Mouse (Mus musculus) liver, embryonic 14.5 days (tissue): ENCODE data around the gene Rgs9. TPM values are rescaled to one million over a fixed set of nuclear protein-coding genes. Genes with fewer than 3 reads are reported as not detected.

ENCODE experiments used
- ATAC-seq: fragments of 200-750 bp; cut with Nextera tagmentation; 2 replicates; pipeline ENCODE4 v1.8.0; 2017; ENCODE audit warnings: moderate number of reproducible peaks, mild to moderate bottlenecking, moderate library complexity; ENCODE audit not compliant: insufficient read depth
- DNase-seq, 3 experiments: peaks; one replicate each; pipeline ENCODE4 v3.0.0-alpha.2; 2012 to 2013; ENCODE audit warnings: low read depth in 3 of 3, low spot score in 3 of 3
- H3K27ac ChIP-seq: fragments of 300-500 bp; sonication (generic); 2 replicates; pipeline ENCODE4 v1.5.1; 2014; ENCODE audit warnings: moderate library complexity, mild to moderate bottlenecking, control low read depth, inconsistent platforms
- H3K27me3 ChIP-seq: fragments of 300-500 bp; sonication (generic); 2 replicates; pipeline ENCODE4 v1.6.1; 2014; ENCODE audit warnings: mild to moderate bottlenecking, low read length, moderate library complexity; ENCODE audit not compliant: control insufficient read depth, insufficient read depth
- H3K36me3 ChIP-seq: fragments of 300-500 bp; sonication (generic); replicated peaks from 2 replicates; pipeline ENCODE4 v1.6.1; 2014; ENCODE audit warnings: low read depth; ENCODE audit not compliant: control insufficient read depth, insufficient read depth
- H3K4me1 ChIP-seq, 2 experiments: fragments of 200-500 bp in 1 of 2; fragments of 300-500 bp in 1 of 2; sonication (generic) in 1 of 2; replicated peaks; 2 replicates each; pipeline ENCODE4 v1.6.1; 2012 to 2014; ENCODE audit warnings: antibody characterized with exemption in 1 of 2, inconsistent platforms in 1 of 2, low read length in 1 of 2; ENCODE audit not compliant: control insufficient read depth in 2 of 2, insufficient read depth in 2 of 2
- H3K4me2 ChIP-seq: fragments of 300-500 bp; sonication (generic); 2 replicates; pipeline ENCODE4 v1.6.1; 2014; ENCODE audit warnings: low read depth, mild to moderate bottlenecking, control low read depth, moderate library complexity
- H3K4me3 ChIP-seq, 2 experiments: fragments of 200-500 bp in 1 of 2; fragments of 300-500 bp in 1 of 2; sonication (generic) in 1 of 2; 2 replicates each; pipeline ENCODE4 v1.5.1; 2012 to 2014; ENCODE audit warnings: low read depth in 2 of 2, low read length in 2 of 2, mild to moderate bottlenecking in 2 of 2, control low read depth in 1 of 2, inconsistent platforms in 1 of 2, moderate library complexity in 1 of 2; ENCODE audit not compliant: insufficient read depth in 1 of 2
- H3K9ac ChIP-seq: fragments of 300-500 bp; sonication (generic); replicated peaks from 2 replicates; pipeline ENCODE4 v1.6.1; 2014; ENCODE audit warnings: mild to moderate bottlenecking, control low read depth, moderate library complexity
- H3K9me3 ChIP-seq: fragments of 300-500 bp; sonication (generic); 2 replicates; pipeline ENCODE4 v1.6.1; 2016; ENCODE audit warnings: low read length, mixed read lengths; ENCODE audit not compliant: control insufficient read depth
- CTCF ChIP-seq: IDR thresholded peaks from 2 replicates; pipeline ENCODE4 v1.5.1; 2016; ENCODE audit warnings: antibody characterized with exemption, low read depth, control low read depth
- EP300 ChIP-seq: IDR thresholded peaks from 2 replicates; pipeline ENCODE4 v1.6.1; 2016; ENCODE audit warnings: antibody characterized with exemption, low read depth
- WGBS: fragments of 180-500 bp; shearing (Covaris S2); extraction: QIAGEN DNeasy Blood & Tissue Kit; methylation state at CpG from one replicate; pipeline ENCODE4 v1.1.7; 2014; ENCODE audit not compliant: insufficient replicate concordance; 5-methylcytosine and 5-hydroxymethylcytosine counted together
- polyA plus RNA-seq, 2 experiments: library from polyadenylated mRNA; depleted of rRNA in 1 of 2; stranded (reverse) in 1 of 2; unstranded in 1 of 2; fragments of >200 nt; fragmentation: Nextera tagmentation in 1 of 2; extraction: Ambion mirVana in 1 of 2; gene quantifications; 2 replicates each; pipeline versions ENCODE4 v1.2.1 to v1.2.3; 2012 to 2014

Gene Rgs9
- polyA plus RNA-seq, 2 experiments, result 0.09 TPM; not detected in 1

GRCm38 (mm10) chr11:109180290-109180689, 117.6 kb downstream of the Rgs9 start:
- DNase-seq, result no peak
- H3K4me2 ChIP-seq, result no peak overlapping the region
- no peaks in the 10 kb centered on the region for H3K27me3 ChIP-seq
- TF ChIP-seq EP300 (no peak), CTCF (no peak)
- no peak overlapping the region for H3K27ac ChIP-seq
- no peak for ATAC-seq
- WGBS, result 49% methylated on average over 11 of the region's 11 CpGs
- no peaks in the 10 kb centered on the region for H3K9me3 ChIP-seq
- no peaks in the 10 kb centered on the region for H3K36me3 ChIP-seq
- no peaks in the 10 kb centered on the region for H3K4me1 ChIP-seq
- H3K9ac ChIP-seq, result no peak overlapping the region
- H3K4me3 ChIP-seq, result no peak overlapping the region

GRCm38 (mm10) chr11:109178788-109179518, 119.0 kb downstream of the Rgs9 start:
- no peak for DNase-seq
- Histone ChIP-seq H3K36me3 (no peaks in the 10 kb centered on the region), H3K4me1 (no peaks in the 10 kb centered on the region), H3K9me3 (no peaks in the 10 kb centered on the region), H3K4me3 (no peak overlapping the region), H3K4me2 (no peak overlapping the region), H3K9ac (no peak overlapping the region), H3K27ac (no peak overlapping the region), H3K27me3 (no peaks in the 10 kb centered on the region)
- no peak for ATAC-seq
- 41% methylated on average over 8 of the region's 8 CpGs for WGBS
- TF ChIP-seq CTCF (peak; percentile 29; the same call in 1 of the 2 replicates), EP300 (no peak)

GRCm38 (mm10) chr11:109175376-109175969, 122.5 kb downstream of the Rgs9 start:
- no peak for DNase-seq
- no peaks in the 10 kb centered on the region; the same call in 1 of the 2 replicates for H3K9me3 ChIP-seq
- TF ChIP-seq CTCF (no peak), EP300 (no peak)
- no peak overlapping the region for H3K4me2 ChIP-seq
- H3K4me3 ChIP-seq, result no peak overlapping the region
- no peaks in the 10 kb centered on the region for H3K36me3 ChIP-seq
- H3K4me1 ChIP-seq, result no peaks in the 10 kb centered on the region
- ATAC-seq, result no peak
- H3K27me3 ChIP-seq, result no peaks in the 10 kb centered on the region
- 62% methylated on average over 8 of the region's 8 CpGs for WGBS
- H3K9ac ChIP-seq, result no peak overlapping the region
- no peak overlapping the region for H3K27ac ChIP-seq

Other genes starting within 250 kb of the Rgs9 start
- not detected in 2 replicates for gene E030025P04Rik, start 153.8 kb downstream of the Rgs9 start, polyA plus RNA-seq (2012; rRNA removed)
- gene E030025P04Rik, start 153.8 kb downstream of the Rgs9 start, polyA plus RNA-seq (2014; fragmentation: Nextera tagmentation; extraction: Ambion mirVana), result not detected in 2 replicates
- 7.8 and 9.4 TPM in 2 replicates for gene Gna13, start 64.7 kb upstream of the Rgs9 start, polyA plus RNA-seq (2012; rRNA removed)
- 13.1 and 15.2 TPM in 2 replicates for gene Gna13, start 64.7 kb upstream of the Rgs9 start, polyA plus RNA-seq (2014; fragmentation: Nextera tagmentation; extraction: Ambion mirVana)
- not detected in 2 replicates for gene 9930022D16Rik, start 115.8 kb upstream of the Rgs9 start, polyA plus RNA-seq (2012; rRNA removed)
- gene 9930022D16Rik, start 115.8 kb upstream of the Rgs9 start, polyA plus RNA-seq (2014; fragmentation: Nextera tagmentation; extraction: Ambion mirVana), result not detected in 2 replicates
- 10.0 and 13.1 TPM in 2 replicates for gene Amz2, start 127.8 kb upstream of the Rgs9 start, polyA plus RNA-seq (2012; rRNA removed)
- gene Amz2, start 127.8 kb upstream of the Rgs9 start, polyA plus RNA-seq (2014; fragmentation: Nextera tagmentation; extraction: Ambion mirVana), result 12.2 and 12.6 TPM in 2 replicates
- 2.1 and 2.3 TPM in 2 replicates for gene Arsg, start 175.2 kb upstream of the Rgs9 start, polyA plus RNA-seq (2012; rRNA removed)
- 3.4 and 3.8 TPM in 2 replicates for gene Arsg, start 175.2 kb upstream of the Rgs9 start, polyA plus RNA-seq (2014; fragmentation: Nextera tagmentation; extraction: Ambion mirVana)
- 5.8 and 8.0 TPM in 2 replicates for gene Slc16a6, start 175.5 kb upstream of the Rgs9 start, polyA plus RNA-seq (2012; rRNA removed)
- gene Slc16a6, start 175.5 kb upstream of the Rgs9 start, polyA plus RNA-seq (2014; fragmentation: Nextera tagmentation; extraction: Ambion mirVana), result 39.0 and 39.5 TPM in 2 replicates